Comparison of ENCODE assay signal across 19 mouse cellular contexts in genomic region chr2:85091325-85091724, GRCm38 (mm10). TPM values are rescaled to one million over a fixed set of nuclear protein-coding genes. Genes with fewer than 3 reads are reported as not detected.
DNase-seq lines count a peak whose midpoint lies in the region; TF ChIP-seq lines count a peak whose summit lies in the region.
"Had no signal": no experiment of that assay in that cellular context is flagged by ENCODE, and none has a peak within 500 bp of the region (broad histone marks: within the 10 kb centered on the region; RNA-seq: fewer than 3 reads in every experiment).

No protein-coding gene starts in this region.

- H3K9ac ChIP-seq in heart, adult 2 months (ENCODE audit: low read depth, low read length), result no peak overlapping the region
- H3K9ac ChIP-seq: embryonic facial prominence, embryonic 12.5 days; forebrain, embryonic 12.5 days had no signal

- peak; percentile 49 for DNase-seq in heart, adult 11 months
- DNase-seq in heart, adult 2 months, result no peak
- DNase-seq in left cerebral cortex, adult 2 months (ENCODE audit: extremely low spot score in 1 of 2, low spot score in 2 of 2), result no peak
- DNase-seq in left cerebral cortex, postnatal 14 days (ENCODE audit: low spot score in 2 of 2), result no peak
- peak; percentile 50 for DNase-seq in telencephalon, adult 2 months (ENCODE audit: low read depth, low spot score)
- no peak for DNase-seq in forebrain, embryonic 10.5 days (ENCODE audit: extremely low spot score, low spot score)
- DNase-seq: adrenal gland, adult 2 months; adrenal gland, postnatal 10 days; adrenal gland, postnatal 25 days; cerebellum, adult 11-12 months; cerebellum, adult 2 months; cerebellum, adult 9-10 months; cerebellum, postnatal 10 days; cerebellum, postnatal 25 days had no signal

- H3K27ac ChIP-seq in heart, adult 2 months, result no peak overlapping the region
- peak overlapping the region; percentile 11; the same call in 1 of the 2 replicates for H3K27ac ChIP-seq in left cerebral cortex, adult 2 months
- H3K27ac ChIP-seq in forebrain, embryonic 10.5 days, result no peak overlapping the region
- H3K27ac ChIP-seq: embryonic facial prominence, embryonic 10.5 days; embryonic facial prominence, embryonic 12.5 days; forebrain, embryonic 12.5 days had no signal

- no peak for TF ChIP-seq POLR2A in heart, adult 2 months (IDR thresholded peaks at IDR 0.05; ENCODE audit: insufficient read depth, low read depth, low read length)

- 96% methylated on average over 4 of the region's 4 CpGs for WGBS in heart, adult 2 months
- WGBS in forebrain, embryonic 10.5 days, result 94% methylated on average over 4 of the region's 4 CpGs

- H3K4me1 ChIP-seq in heart, adult 2 months (ENCODE audit: control insufficient read depth, insufficient read depth, low read length), result no peaks in the 10 kb centered on the region; the same call in none of the 2 replicates
- H3K4me1 ChIP-seq in forebrain, embryonic 10.5 days, result peaks cover 20% of the 10 kb centered on the region
- H3K4me1 ChIP-seq: embryonic facial prominence, embryonic 12.5 days had no signal

- H3K4me3 ChIP-seq in heart, adult 2 months, result no peak overlapping the region
- no peak overlapping the region for H3K4me3 ChIP-seq in left cerebral cortex, adult 2 months
- no peak overlapping the region for H3K4me3 ChIP-seq in forebrain, embryonic 10.5 days
- H3K4me3 ChIP-seq: embryonic facial prominence, embryonic 10.5 days; embryonic facial prominence, embryonic 12.5 days; forebrain, embryonic 12.5 days had no signal

- intact Hi-C loops in heart, adult 2 months (cut with DNase I), result no loop called here
- intact Hi-C loops in left cerebral cortex, adult 2 months (cut with DNase I), result no loop called here
- intact Hi-C loops in left cerebral cortex, postnatal 14 days (cut with DNase I), result no loop called here

- H3K27me3 ChIP-seq in heart, adult 2 months (ENCODE audit: control insufficient read depth, insufficient read depth, low read length), result no peaks in the 10 kb centered on the region
- H3K27me3 ChIP-seq in forebrain, embryonic 10.5 days (ENCODE audit: poor library complexity, severe bottlenecking), result no peaks in the 10 kb centered on the region
- H3K27me3 ChIP-seq: embryonic facial prominence, embryonic 12.5 days; forebrain, embryonic 12.5 days had no signal

- no peaks in the 10 kb centered on the region for H3K79me2 ChIP-seq in heart, adult 2 months (replicated peaks; ENCODE audit: control insufficient read depth, insufficient read depth, low read length)

- no peak for TF ChIP-seq CTCF in heart, adult 2 months (IDR thresholded peaks at IDR 0.05)
- TF ChIP-seq CTCF in left cerebral cortex, adult 2 months (IDR thresholded peaks at IDR 0.05), result no peak

- H3K9me3 ChIP-seq in forebrain, embryonic 10.5 days, result no peaks in the 10 kb centered on the region
- H3K9me3 ChIP-seq: embryonic facial prominence, embryonic 10.5 days; embryonic facial prominence, embryonic 12.5 days; forebrain, embryonic 12.5 days had no signal

- TF ChIP-seq EP300 in heart, adult 2 months (IDR thresholded peaks at IDR 0.05; ENCODE audit: insufficient read depth, low read depth, low read length), result no peak

- H3K36me3 ChIP-seq in heart, adult 2 months (ENCODE audit: control insufficient read depth, insufficient read depth, low read length), result no peaks in the 10 kb centered on the region
- H3K36me3 ChIP-seq in forebrain, embryonic 10.5 days (replicated peaks), result no peaks in the 10 kb centered on the region
- H3K36me3 ChIP-seq: embryonic facial prominence, embryonic 10.5 days; embryonic facial prominence, embryonic 12.5 days; forebrain, embryonic 12.5 days had no signal

RNA-seq across cellular contexts. Expression of gene Tnks1bp1, which starts 43.5 kb away (rescaled TPM):
- 10 to 100 TPM; 56.9 to 59.1 TPM for total RNA-seq in heart, adult 2 months (2021)
- 40.7 and 54.1 TPM in 2 replicates for polyA plus RNA-seq in heart, adult 2 months (2012; rRNA removed)
- 100 to 1,000 TPM; 130 to 148 TPM for total RNA-seq in left cerebral cortex, adult 2 months (2021)
- 100 to 1,000 TPM in 1 of 2 experiments, 10 to 100 TPM in 1; 88.5 to 102 TPM for total RNA-seq in left cerebral cortex, postnatal 14 days (2021)
- 26.6 and 36.1 TPM in 2 replicates for polyA plus RNA-seq in forebrain, embryonic 10.5 days (2016; fragmentation: Nextera tagmentation; extraction: Ambion mirVana)

RNA-seq across cellular contexts. Expression of gene Aplnr, which starts 44.7 kb away (rescaled TPM):
- 10 to 100 TPM; 20.5 to 21.4 TPM for total RNA-seq in heart, adult 2 months (2021)
- polyA plus RNA-seq in heart, adult 2 months (2012; rRNA removed), result 35.3 and 76.1 TPM in 2 replicates
- under 1 TPM; 0.30 to 0.38 TPM for total RNA-seq in left cerebral cortex, adult 2 months (2021)
- total RNA-seq in left cerebral cortex, postnatal 14 days (2021), result 10 to 100 TPM; 10.5 to 12.5 TPM
- polyA plus RNA-seq in forebrain, embryonic 10.5 days (2016; fragmentation: Nextera tagmentation; extraction: Ambion mirVana), result 37.6 and 38.8 TPM in 2 replicates
- total RNA-seq: MEL had no signal
- polyA plus RNA-seq: C2C12 had no signal

RNA-seq across cellular contexts. Expression of gene P2rx3, which starts 54.1 kb away (rescaled TPM):
- under 1 TPM; 0.25 to 0.81 TPM for total RNA-seq in heart, adult 2 months (2021)
- polyA plus RNA-seq in heart, adult 2 months (2012; rRNA removed), result 0.39 and 0.79 TPM in 2 replicates
- 1 to 10 TPM; 2.0 to 2.6 TPM for total RNA-seq in left cerebral cortex, adult 2 months (2021)
- total RNA-seq in left cerebral cortex, postnatal 14 days (2021), result 1 to 10 TPM; 1.4 to 2.0 TPM
- 2.7 and 3.6 TPM in 2 replicates for polyA plus RNA-seq in forebrain, embryonic 10.5 days (2016; fragmentation: Nextera tagmentation; extraction: Ambion mirVana)
- total RNA-seq: MEL had no signal

RNA-seq across cellular contexts. Expression of gene Ssrp1, which starts 54.3 kb away (rescaled TPM):
- total RNA-seq in heart, adult 2 months (2021), result 10 to 100 TPM; 38.8 to 39.0 TPM
- 39.6 and 59.5 TPM in 2 replicates for polyA plus RNA-seq in heart, adult 2 months (2012; rRNA removed)
- 100 to 1,000 TPM; 106 to 111 TPM for total RNA-seq in left cerebral cortex, adult 2 months (2021)
- 10 to 100 TPM; 88.8 to 93.6 TPM for total RNA-seq in left cerebral cortex, postnatal 14 days (2021)
- polyA plus RNA-seq in forebrain, embryonic 10.5 days (2016; fragmentation: Nextera tagmentation; extraction: Ambion mirVana), result 433 and 446 TPM in 2 replicates

Comparison
In these comparisons a context has a peak if more than half of its experiments do, and no peak if none do; other contexts are left out.
1. DNase-seq: peak in heart, adult 11 months (single experiment) and telencephalon, adult 2 months (single experiment); none in heart, adult 2 months (0 of 2), left cerebral cortex, adult 2 months (0 of 2), left cerebral cortex, postnatal 14 days (0 of 2) and forebrain, embryonic 10.5 days (single experiment).
2. RNA of gene Aplnr, which starts 44.7 kb away (total RNA-seq): 20.5 to 21.4 TPM in heart, adult 2 months and 10.5 to 12.5 TPM in left cerebral cortex, postnatal 14 days; 0.30 to 0.38 TPM in left cerebral cortex, adult 2 months; every median in the first group is over 4 times any median in the second.